Mouse (Mus musculus): ENCODE measurements at regions not wholly inside any gene's neighbourhood (a gene's known extent, or its start where the extent isn't known, plus 50 kb on each side); places are given as distances from the start of the nearest gene placed in this dataset.

DNA sequence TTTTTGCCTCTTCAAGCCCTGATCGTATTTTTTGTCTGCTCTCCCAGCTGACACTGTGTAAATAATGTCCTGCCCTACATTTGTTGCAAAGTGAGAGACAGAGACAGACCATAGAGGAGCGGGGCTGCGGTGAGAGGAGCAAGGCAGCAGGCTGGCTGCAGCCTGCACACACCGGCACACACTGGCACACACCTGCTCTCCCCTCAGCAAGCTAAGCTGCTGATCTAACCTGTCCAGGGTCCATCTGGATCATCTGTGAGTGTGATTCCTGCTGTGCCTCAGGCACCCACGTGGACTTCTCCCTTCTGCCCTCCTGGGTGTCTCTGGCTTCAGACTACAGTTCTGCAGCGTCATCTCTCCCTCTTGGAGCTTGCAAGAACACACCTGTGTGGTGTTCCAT is 50.4 kb upstream of the Epcam start:
- no peak for ATAC-seq (replicated peaks; ENCODE audit: low FRiP score, low TSS enrichment, poor library complexity, severe bottlenecking)

All from megakaryocyte-erythroid progenitor cell, adult 5-6 weeks (primary cell).